Mouse (Mus musculus) embryonic fibroblast, embryonic 13.5 days (primary cell): ENCODE measurements around the gene Tsc22d1. TPM values are rescaled to one million over a fixed set of nuclear protein-coding genes. Genes with fewer than 3 reads are reported as not detected.

Experiments
- H3K27ac ChIP-seq: 2 replicates; pipeline ENCODE4 v1.5.1; 2012; ENCODE audit warnings: low read length, control low read depth, inconsistent platforms; ENCODE audit not compliant: insufficient read depth
- H3K4me1 ChIP-seq: 2 replicates; pipeline ENCODE4 v1.6.1; 2011; ENCODE audit warnings: low read length; ENCODE audit not compliant: control insufficient read depth, insufficient read depth
- H3K4me3 ChIP-seq: 2 replicates; pipeline ENCODE4 v1.5.1; 2011; ENCODE audit warnings: mild to moderate bottlenecking, control low read depth, low read length; ENCODE audit not compliant: insufficient read depth
- CTCF ChIP-seq: IDR thresholded peaks from 2 replicates; pipeline ENCODE4 v1.5.1; 2011; ENCODE audit warnings: mild to moderate bottlenecking, control low read depth, low read length, moderate library complexity, borderline replicate concordance; ENCODE audit not compliant: insufficient read depth
- POLR2A ChIP-seq: IDR thresholded peaks from 2 replicates; pipeline ENCODE4 v1.6.1; 2011; ENCODE audit warnings: low read depth, mild to moderate bottlenecking, control low read depth, low read length, moderate library complexity
- polyA plus RNA-seq: library from polyadenylated mRNA; stranded (reverse); fragments of >200 nt; gene quantifications from 2 replicates; pipeline ENCODE4 v1.2.4, GENCODE M21; 2011; ENCODE audit warnings: low read depth; ENCODE audit not compliant: missing spikeins, insufficient read length

Tsc22d1 gene
- polyA plus RNA-seq, 1 experiment: 370 TPM

GRCm38 (mm10) chr14:76527758-76528313, 113.1 kb downstream of the Tsc22d1 start:
- H3K27ac ChIP-seq: no peak overlapping the region
- peaks cover 9% of the 10 kb centered on the region for H3K4me1 ChIP-seq
- H3K4me3 ChIP-seq: no peak overlapping the region
- TF ChIP-seq POLR2A: no peak
- TF ChIP-seq CTCF: no peak

DNA sequence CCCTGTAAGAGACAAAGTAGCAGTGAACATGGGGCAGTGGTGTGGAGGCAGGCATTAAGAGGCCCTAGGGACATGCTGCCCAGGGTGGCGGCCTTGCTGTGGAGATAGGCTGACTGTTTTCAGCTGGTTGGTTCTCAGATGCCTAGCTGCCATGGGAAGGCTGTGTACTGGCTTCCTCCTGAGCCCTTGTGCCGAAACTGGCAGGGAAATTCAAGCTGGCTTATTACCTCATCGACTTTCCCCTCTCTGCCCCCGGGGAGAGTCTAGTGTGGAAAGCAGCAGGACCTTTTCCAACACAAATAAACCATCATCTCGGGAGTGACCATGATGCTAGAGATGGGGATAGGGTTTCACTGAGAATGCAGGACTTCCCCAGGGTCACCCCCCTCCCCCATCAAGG, 113.9 kb downstream of the Tsc22d1 start:
- Histone ChIP-seq H3K4me3 (no peak overlapping the region), H3K4me1 (peaks cover 9% of the 10 kb centered on the region), H3K27ac (no peak overlapping the region)
- TF ChIP-seq CTCF: no peak
- TF ChIP-seq POLR2A: no peak

- TF ChIP-seq POLR2A (no peak), CTCF (no peak)
- no peak overlapping the region for H3K27ac ChIP-seq
- H3K4me3 ChIP-seq: no peak overlapping the region
- H3K4me1 ChIP-seq: peaks cover 9% of the 10 kb centered on the region
Observed at GRCm38 (mm10) chr14:76531027-76531660, 116.4 kb downstream of the Tsc22d1 start.

DNA sequence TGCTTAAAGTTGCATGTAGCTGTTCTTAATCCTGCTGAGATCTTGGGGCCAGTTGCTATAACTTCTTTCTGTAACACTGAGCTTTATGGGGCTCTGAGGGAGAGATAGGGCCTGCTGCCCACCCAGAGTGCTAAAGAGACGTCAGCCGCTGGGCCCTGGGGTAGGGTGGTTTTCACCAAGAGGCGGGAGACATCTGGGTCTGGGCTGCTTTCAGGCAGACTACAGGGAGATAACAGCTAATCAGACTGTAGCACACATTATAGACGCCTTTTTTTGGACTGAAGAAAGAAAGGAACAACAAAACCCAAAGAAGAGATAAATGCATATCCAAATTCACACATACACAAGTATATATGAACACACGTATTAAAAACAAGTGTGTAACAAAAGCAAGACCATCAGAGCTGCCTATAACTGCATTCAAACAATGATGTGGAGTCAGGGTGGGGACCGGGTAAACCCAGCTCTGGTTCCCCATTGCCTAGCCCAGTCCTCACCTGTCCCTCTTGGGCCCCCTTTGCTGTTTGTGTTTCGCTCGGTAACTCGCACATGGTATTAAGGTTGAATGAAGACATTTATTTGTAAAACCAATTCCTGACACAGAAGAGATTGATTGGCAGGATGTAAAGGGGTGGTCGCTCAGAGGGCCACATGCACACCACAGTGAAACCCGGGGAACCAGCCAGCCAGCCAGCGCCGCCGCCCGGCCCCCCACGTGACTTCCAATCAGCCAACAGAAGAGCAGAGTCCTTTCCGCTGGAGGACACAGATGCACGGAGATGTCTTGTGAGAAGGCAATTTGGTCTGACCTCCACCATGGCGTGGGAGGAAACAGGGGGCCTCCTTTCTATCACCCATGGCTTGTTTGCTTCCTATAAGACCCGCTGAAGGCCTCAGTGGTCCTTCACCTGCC, 117.8 kb downstream of the Tsc22d1 start:
- Histone ChIP-seq H3K4me1 (peaks cover 9% of the 10 kb centered on the region), H3K4me3 (no peak overlapping the region), H3K27ac (no peak overlapping the region)
- TF ChIP-seq POLR2A: no peak
- no peak for TF ChIP-seq CTCF

DNA sequence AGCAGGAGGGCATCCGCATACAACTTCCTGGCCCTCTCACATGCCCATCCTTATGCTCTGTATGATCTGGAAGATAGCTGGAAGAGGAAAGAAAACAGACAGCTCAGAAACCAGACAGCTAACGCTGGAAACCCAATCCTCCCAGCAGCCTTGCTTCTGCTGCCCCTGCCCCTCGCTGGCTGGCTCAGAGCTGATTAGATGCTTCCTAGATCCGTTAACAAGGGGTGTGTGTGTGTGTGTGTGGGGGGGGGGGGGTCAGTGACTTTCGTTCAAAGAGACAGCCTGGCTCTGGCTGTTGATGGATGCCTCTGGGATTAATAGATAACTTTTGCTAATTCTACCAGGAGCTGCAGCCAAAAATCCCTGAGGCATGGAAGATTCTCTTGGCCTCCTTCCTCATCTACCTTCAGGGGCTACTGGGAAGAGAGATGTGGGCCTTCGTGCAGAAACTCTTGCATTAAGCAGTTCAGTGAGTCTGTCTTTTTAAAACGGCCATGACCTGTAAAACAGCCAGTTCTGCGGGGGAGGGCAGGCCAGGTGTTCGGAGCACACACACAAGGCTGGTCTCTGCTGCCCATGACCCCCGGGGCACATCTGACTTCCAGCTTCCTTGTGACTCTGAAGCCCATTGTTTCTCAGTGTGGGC, 118.5 kb downstream of the Tsc22d1 start:
- TF ChIP-seq POLR2A: no peak
- no peak for TF ChIP-seq CTCF
- no peak overlapping the region for H3K4me3 ChIP-seq

GRCm38 (mm10) chr14:76535096-76535495, 120.3 kb downstream of the Tsc22d1 start:
- TF ChIP-seq POLR2A (no peak), CTCF (no peak)
- no peaks in the 10 kb centered on the region for H3K4me1 ChIP-seq
- H3K27ac ChIP-seq: peak overlapping the region; percentile 45; the same call in 1 of the 2 replicates
- no peak overlapping the region for H3K4me3 ChIP-seq

More for the DNA sequence above, 118.5 kb downstream of the Tsc22d1 start:
- peaks cover 5% of the 10 kb centered on the region for H3K4me1 ChIP-seq
- H3K27ac ChIP-seq: no peak overlapping the region

GRCm38 (mm10) chr14:76536921-76537320, 122.2 kb downstream of the Tsc22d1 start:
- H3K4me1 ChIP-seq: no peaks in the 10 kb centered on the region
- no peak overlapping the region for H3K4me3 ChIP-seq
- TF ChIP-seq POLR2A: no peak
- TF ChIP-seq CTCF: no peak
- H3K27ac ChIP-seq: no peak overlapping the region

DNA sequence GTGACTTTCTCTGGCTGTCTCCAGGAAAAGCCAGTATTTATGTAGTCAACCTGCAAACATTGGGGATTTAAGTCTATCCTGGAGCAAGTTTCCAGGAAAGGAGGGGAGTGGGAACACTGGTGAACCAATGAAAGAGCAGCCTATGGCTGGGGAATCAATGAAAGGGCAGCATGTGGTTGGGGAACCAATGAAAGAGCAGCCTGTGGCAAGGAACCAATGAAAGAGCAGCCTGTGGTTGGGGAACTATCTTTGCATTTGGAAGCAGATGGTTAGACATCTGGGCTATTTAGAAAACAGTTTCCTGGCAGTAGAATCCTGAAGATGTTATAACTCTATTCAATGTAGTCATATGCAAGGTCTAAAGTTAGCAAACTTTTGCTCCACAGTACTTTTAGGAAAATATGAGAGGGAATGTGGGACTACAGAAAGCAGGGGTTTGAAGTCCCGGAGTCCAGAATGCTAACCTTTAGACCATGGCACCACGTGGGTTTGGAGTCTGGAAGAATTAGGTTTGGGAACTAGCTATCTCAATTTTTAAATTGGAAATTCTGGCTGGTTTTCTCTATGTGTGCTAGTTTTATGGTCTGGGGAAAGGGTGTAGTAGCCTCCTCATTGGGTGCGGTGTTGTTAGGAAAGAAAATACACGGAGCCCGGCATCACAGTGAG, 125.4 kb downstream of the Tsc22d1 start:
- Histone ChIP-seq H3K4me1 (no peaks in the 10 kb centered on the region), H3K27ac (no peak overlapping the region), H3K4me3 (no peak overlapping the region)
- TF ChIP-seq POLR2A (no peak), CTCF (no peak)

- Histone ChIP-seq H3K4me1 (no peaks in the 10 kb centered on the region), H3K4me3 (no peak overlapping the region), H3K27ac (no peak overlapping the region)
- TF ChIP-seq POLR2A (no peak), CTCF (no peak)
Observed at GRCm38 (mm10) chr14:76541341-76541740, 126.6 kb downstream of the Tsc22d1 start.

GRCm38 (mm10) chr14:76544136-76544535, 129.4 kb downstream of the Tsc22d1 start:
- TF ChIP-seq CTCF: no peak
- no peak for TF ChIP-seq POLR2A
- no peaks in the 10 kb centered on the region for H3K4me1 ChIP-seq
- H3K4me3 ChIP-seq: no peak overlapping the region
- no peak overlapping the region for H3K27ac ChIP-seq
